Mouse (Mus musculus) testis, adult 10 weeks (tissue): ENCODE data around the gene Phlpp1. TPM values are rescaled to one million over a fixed set of nuclear protein-coding genes. Genes with fewer than 3 reads are reported as not detected.

ENCODE experiments used
- polyA plus RNA-seq: library from polyadenylated mRNA; stranded (reverse); fragments of 350-450 nt; fragmentation: Illumina TruSeq; extraction: RNeasy Lipid Tissue Mini Kit (QIAGEN cat#74804); gene quantifications from one replicate; pipeline ENCODE4 v1.2.3, GENCODE M21; 2014; ENCODE audit warnings: low read depth, low replicate concordance

Phlpp1 gene
- polyA plus RNA-seq, result 45.7 TPM

GRCm38 (mm10) chr1:106171241-106172220 lies at the start of gene Phlpp1:
Gene Phlpp1 (plus strand): TSS chr1:106171752.

Other genes with a start within 250 kb of the Phlpp1 start
- gene Zcchc2, start 181.3 kb upstream of the Phlpp1 start, polyA plus RNA-seq, result 63.5 TPM